ENCODE assay signal across 11 mouse cellular contexts in genomic region chr10:121500034-121500433, GRCm38 (mm10). TPM values are rescaled to one million over a fixed set of nuclear protein-coding genes. Genes with fewer than 3 reads are reported as not detected.
A peak's percentile ranks its signal among the peaks of the same experiment; 100 is the strongest.
DNase-seq lines count a peak whose midpoint lies in the region; ATAC-seq and TF ChIP-seq lines count a peak whose summit lies in the region.
"Had no signal": no experiment of that assay in that cellular context is flagged by ENCODE, and none has a peak within 500 bp of the region (broad histone marks: within the 10 kb centered on the region; RNA-seq: fewer than 3 reads in every experiment).

No protein-coding gene starts in this region.

- H3K4me1 ChIP-seq in midbrain, postnatal 0 days (ENCODE audit: insufficient read depth, low read length) = no peaks in the 10 kb centered on the region
- peaks cover 4% of the 10 kb centered on the region; the same call in 1 of the 2 replicates for H3K4me1 ChIP-seq in midbrain, embryonic 16.5 days (ENCODE audit: control insufficient read depth, insufficient read depth, low read length)
- H3K4me1 ChIP-seq in liver, embryonic 13.5 days (replicated peaks) = peaks cover 36% of the 10 kb centered on the region

- DNase-seq in gastrocnemius, adult 2 months = no peak
- DNase-seq in gastrocnemius, adult 8-10 months (ENCODE audit: low spot score in 2 of 2) = no peak
- no peak for DNase-seq in midbrain, postnatal 0 days (ENCODE audit: low spot score)
- no peak for DNase-seq in liver, embryonic 13.5 days
- DNase-seq in ovary, postnatal 14 days (ENCODE audit: low spot score) = no peak
- no peak for DNase-seq in layer of hippocampus, postnatal 14 days (ENCODE audit: low spot score in 2 of 2)
- no peak for DNase-seq in left cerebral cortex, postnatal 36 days (ENCODE audit: low spot score in 2 of 2)
- DNase-seq: thymus, adult 18-20 months had no signal

- H3K27ac ChIP-seq in gastrocnemius, adult 2 months = no peak overlapping the region
- H3K27ac ChIP-seq in midbrain, postnatal 0 days (ENCODE audit: low read depth, low read length) = no peak overlapping the region
- no peak overlapping the region for H3K27ac ChIP-seq in midbrain, embryonic 16.5 days (ENCODE audit: low read length)
- H3K27ac ChIP-seq in liver, embryonic 13.5 days = peak overlapping the region; percentile 68
- H3K27ac ChIP-seq: midbrain, embryonic 13.5 days had no signal

- intact Hi-C loops in gastrocnemius, adult 2 months (cut with DNase I) = no loop called here
- intact Hi-C loops in left cerebral cortex, postnatal 36 days (cut with DNase I) = no loop called here

- H3K9me3 ChIP-seq in midbrain, postnatal 0 days (ENCODE audit: low read length) = no peaks in the 10 kb centered on the region
- H3K9me3 ChIP-seq in midbrain, embryonic 16.5 days (replicated peaks; ENCODE audit: control insufficient read depth, low read length, poor library complexity, severe bottlenecking) = no peaks in the 10 kb centered on the region
- no peaks in the 10 kb centered on the region for H3K9me3 ChIP-seq in liver, embryonic 13.5 days (replicated peaks)
- H3K9me3 ChIP-seq: midbrain, embryonic 13.5 days had no signal

- WGBS in midbrain, postnatal 0 days = 72% methylated on average over 5 of the region's 5 CpGs
- 75% methylated on average over 5 of the region's 5 CpGs for WGBS in midbrain, embryonic 16.5 days
- WGBS in liver, embryonic 13.5 days (ENCODE audit: insufficient replicate concordance) = 62% methylated on average over 5 of the region's 5 CpGs

- TF ChIP-seq CTCF in gastrocnemius, adult 2 months (IDR thresholded peaks at IDR 0.05) = peak; percentile 25; the same call in 1 of the 2 replicates
- TF ChIP-seq CTCF in midbrain, postnatal 0 days (IDR thresholded peaks at IDR 0.05) = peak; percentile 31

- H3K9ac ChIP-seq in midbrain, postnatal 0 days (replicated peaks; ENCODE audit: low read length, poor library complexity, severe bottlenecking) = no peak overlapping the region
- H3K9ac ChIP-seq in midbrain, embryonic 16.5 days (ENCODE audit: low read depth, low read length) = no peak overlapping the region
- H3K9ac ChIP-seq in liver, embryonic 13.5 days = no peak overlapping the region
- H3K9ac ChIP-seq: midbrain, embryonic 13.5 days had no signal

- no peaks in the 10 kb centered on the region for H3K36me3 ChIP-seq in midbrain, postnatal 0 days (ENCODE audit: insufficient read depth, low read length)
- no peaks in the 10 kb centered on the region for H3K36me3 ChIP-seq in midbrain, embryonic 16.5 days (ENCODE audit: control insufficient read depth, insufficient read depth, low read length)
- no peaks in the 10 kb centered on the region for H3K36me3 ChIP-seq in liver, embryonic 13.5 days
- H3K36me3 ChIP-seq: midbrain, embryonic 13.5 days had no signal

- no peak for ATAC-seq in midbrain, postnatal 0 days (ENCODE audit: low FRiP score)
- no peak for ATAC-seq in midbrain, embryonic 16.5 days
- ATAC-seq in liver, embryonic 13.5 days (ENCODE audit: low read depth) = peak; percentile 19; the same call in 1 of the 2 replicates
- ATAC-seq: midbrain, embryonic 13.5 days had no signal

- no peaks in the 10 kb centered on the region for H3K27me3 ChIP-seq in midbrain, postnatal 0 days (ENCODE audit: insufficient read depth, low read length)
- no peaks in the 10 kb centered on the region for H3K27me3 ChIP-seq in midbrain, embryonic 16.5 days (ENCODE audit: control insufficient read depth, insufficient read depth, low read depth, low read length)
- no peaks in the 10 kb centered on the region for H3K27me3 ChIP-seq in liver, embryonic 13.5 days
- H3K27me3 ChIP-seq: CH12.LX; midbrain, embryonic 13.5 days had no signal

- no peak overlapping the region for H3K4me2 ChIP-seq in midbrain, postnatal 0 days (ENCODE audit: low read depth, low read length, poor library complexity, severe bottlenecking)
- no peak overlapping the region for H3K4me2 ChIP-seq in midbrain, embryonic 16.5 days (ENCODE audit: low read length)
- no peak overlapping the region for H3K4me2 ChIP-seq in liver, embryonic 13.5 days
- H3K4me2 ChIP-seq: midbrain, embryonic 13.5 days had no signal

- no peak overlapping the region for H3K4me3 ChIP-seq in gastrocnemius, adult 2 months
- no peak overlapping the region for H3K4me3 ChIP-seq in midbrain, postnatal 0 days (ENCODE audit: low read depth, low read length)
- H3K4me3 ChIP-seq in midbrain, embryonic 16.5 days (ENCODE audit: low read depth, low read length) = no peak overlapping the region
- no peak overlapping the region for H3K4me3 ChIP-seq in liver, embryonic 13.5 days (replicated peaks)
- H3K4me3 ChIP-seq: midbrain, embryonic 13.5 days had no signal

RNA-seq across cellular contexts. Expression of gene Rassf3, which starts 23.9 kb away (rescaled TPM):
- total RNA-seq in gastrocnemius, adult 2 months (2021) = 10 to 100 TPM; 29.2 to 47.3 TPM
- 10 to 100 TPM; 23.3 to 43.2 (median 31.1) TPM for total RNA-seq in gastrocnemius, adult 8-10 months (2022)
- 5.8 and 6.0 TPM in 2 replicates for total RNA-seq in midbrain, postnatal 0 days (2014; rRNA removed)
- 3.0 and 3.4 TPM in 2 replicates for polyA plus RNA-seq in midbrain, postnatal 0 days (2015; fragmentation: Nextera tagmentation; extraction: Ambion mirVana)
- 4.2 and 4.6 TPM in 2 replicates for polyA plus RNA-seq in midbrain, embryonic 16.5 days (2015; fragmentation: Nextera tagmentation; extraction: Ambion mirVana)
- 7.4 and 9.5 TPM in 2 replicates for polyA plus RNA-seq in liver, embryonic 13.5 days (2015; fragmentation: Nextera tagmentation; extraction: Ambion mirVana)
- total RNA-seq in layer of hippocampus, postnatal 14 days (2021) = 10 to 100 TPM; 12.0 to 12.6 TPM
- 10 to 100 TPM; 30.8 to 47.3 TPM for total RNA-seq in left cerebral cortex, postnatal 36 days (2021)
